Mouse (Mus musculus) activated CD4-positive, CD25-positive, alpha-beta regulatory T cell, adult 4 months (primary cell): ENCODE data around the gene Cops7a. TPM values are rescaled to one million over a fixed set of nuclear protein-coding genes. Genes with fewer than 3 reads are reported as not detected.

ENCODE experiments used
- ATAC-seq: one replicate; pipeline ENCODE4 v1.8.0; 2017
- polyA plus RNA-seq, 2 experiments: library from polyadenylated mRNA; unstranded; fragments of 100-300 nt; shearing (Covaris generic); gene quantifications; one replicate each; pipeline ENCODE4 v1.2.1; 2017

Cops7a gene
- polyA plus RNA-seq = 10 to 100 TPM; 45.9 to 51.2 TPM

DNA sequence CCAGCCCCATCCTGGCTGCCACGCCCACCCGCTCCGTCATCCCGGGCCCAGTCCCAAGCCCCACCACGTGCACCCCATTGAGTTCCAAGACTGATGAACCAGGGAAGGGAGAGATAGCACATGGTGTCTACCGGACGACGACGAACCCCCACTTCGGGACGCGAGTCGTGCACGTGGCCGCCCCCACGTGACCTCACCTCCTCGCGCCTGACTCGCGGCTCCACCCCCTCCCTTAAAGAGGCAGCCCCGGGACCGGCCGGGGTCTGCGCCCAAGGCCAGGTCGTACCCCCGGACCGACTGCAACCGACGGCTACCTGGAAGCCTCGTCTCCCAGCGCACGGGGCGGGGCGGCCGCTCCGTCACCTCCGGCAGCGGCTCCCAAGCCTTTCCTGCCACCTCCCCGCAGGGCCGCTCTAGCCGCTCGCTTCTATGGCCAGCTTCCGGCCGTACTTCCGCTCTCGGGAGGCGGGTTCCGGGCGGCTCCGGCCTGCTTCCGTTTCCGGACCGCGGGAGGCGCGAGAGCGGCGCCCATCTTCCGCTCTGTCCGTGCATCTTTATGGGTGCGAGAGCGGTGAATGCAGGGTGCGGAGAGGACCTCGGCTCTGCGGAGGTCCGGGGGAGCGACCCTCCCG, at the start of gene Cops7a:
Gene Cops7a, minus strand, starts transcription at position 451 of the 632 bp plus-strand sequence.
- ATAC-seq = peak; percentile 88

DNA sequence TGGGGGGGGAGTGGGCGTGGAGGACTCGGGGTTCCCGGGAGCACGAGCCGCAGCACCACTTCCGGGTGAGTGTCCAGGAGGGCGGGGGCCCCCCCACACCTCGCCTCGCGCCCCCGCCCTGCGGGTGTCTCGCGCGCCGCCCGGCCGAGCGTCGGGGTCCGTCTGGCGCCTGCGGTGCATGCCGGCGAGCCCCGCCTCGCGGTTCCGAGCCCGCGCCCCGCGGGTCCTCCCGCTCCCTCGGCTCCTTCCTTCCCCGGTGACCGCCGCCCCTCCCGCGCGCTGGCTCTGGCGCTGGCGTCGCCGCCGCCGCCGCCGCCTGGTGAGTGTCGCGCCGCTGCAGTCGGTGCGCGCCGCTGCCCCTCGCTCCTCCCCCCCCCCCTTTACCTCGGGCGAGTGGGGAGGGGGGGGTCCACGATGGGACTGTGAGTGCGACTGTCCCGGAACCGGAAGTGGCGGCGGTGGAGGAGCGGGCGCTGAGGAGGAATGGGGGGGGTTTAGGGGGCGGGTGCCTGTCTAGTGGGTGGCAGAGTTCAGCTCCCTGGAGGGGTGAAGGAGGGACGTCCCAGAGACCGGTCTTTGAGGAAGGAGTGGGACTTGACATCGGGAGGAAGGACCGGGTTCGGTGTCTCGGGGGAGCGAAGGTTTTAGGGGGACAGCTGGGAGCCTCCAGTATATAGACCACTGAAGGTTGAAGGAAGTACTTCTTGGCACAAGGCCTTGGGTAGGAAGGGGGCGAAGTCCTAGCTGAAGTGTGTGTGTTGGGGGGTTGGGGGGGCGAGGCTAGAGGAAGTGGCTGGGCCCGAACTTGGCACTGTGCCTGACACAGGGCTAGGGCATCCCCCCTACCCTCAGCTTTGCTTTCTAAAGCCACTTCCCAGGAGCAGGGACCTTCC, 44.1 kb upstream of the Cops7a start:
- peak; percentile 50 for ATAC-seq

DNA sequence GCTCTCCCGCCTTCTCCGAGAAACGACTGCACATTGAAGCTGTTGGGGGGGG, 43.6 kb upstream of the Cops7a start, which contains the start of gene Zfp384:
Gene Zfp384, plus strand, starts transcription at position 17 of the 52 bp plus-strand sequence.
- ATAC-seq = no peak

DNA sequence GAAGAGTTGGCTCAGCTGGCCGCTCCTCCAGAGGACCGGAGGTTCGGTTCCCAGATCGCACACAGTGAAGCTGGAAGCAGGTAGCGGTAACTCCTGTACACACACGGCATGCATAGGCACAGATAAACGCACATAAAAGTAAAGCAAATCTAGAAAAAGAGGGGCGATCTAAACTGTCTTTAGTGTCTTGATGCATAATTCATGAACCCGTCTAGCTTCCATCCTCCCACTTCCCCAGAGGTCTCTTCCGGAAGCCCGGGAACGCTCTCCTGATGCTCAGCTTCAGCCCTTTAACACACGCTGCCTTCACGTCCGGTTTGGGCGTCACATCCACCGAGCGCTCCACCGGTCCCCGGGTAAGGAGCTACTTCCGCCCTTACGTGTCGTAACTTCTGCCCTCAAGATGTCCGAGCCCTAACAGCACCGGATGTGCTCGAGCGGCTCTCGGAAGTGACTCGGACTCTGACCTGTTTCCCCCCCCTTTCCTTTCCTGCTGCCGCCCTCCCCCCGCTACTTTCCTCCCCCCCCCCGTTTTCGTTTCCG, 43.3 kb upstream of the Cops7a start:
- ATAC-seq = peak; percentile 96

DNA sequence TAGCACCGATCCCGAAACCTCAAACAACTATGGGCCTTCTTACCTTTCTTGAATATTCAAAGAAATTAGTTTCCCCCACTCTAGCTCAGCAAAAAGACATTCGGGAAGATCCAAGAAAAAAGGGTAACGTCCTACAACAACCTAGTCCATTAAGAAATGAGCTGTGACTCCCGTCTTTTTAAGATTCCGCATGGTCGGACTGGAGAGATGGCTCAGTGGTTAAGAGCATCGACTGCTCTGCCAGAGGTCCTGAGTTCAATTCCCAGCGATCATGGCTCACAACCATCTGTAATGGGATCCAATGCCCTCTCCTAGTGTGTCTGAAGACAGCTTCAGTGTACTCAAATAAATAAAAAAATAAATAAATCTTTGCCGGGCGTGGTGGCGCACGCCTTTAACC, 42.7 kb upstream of the Cops7a start:
- no peak for ATAC-seq

DNA sequence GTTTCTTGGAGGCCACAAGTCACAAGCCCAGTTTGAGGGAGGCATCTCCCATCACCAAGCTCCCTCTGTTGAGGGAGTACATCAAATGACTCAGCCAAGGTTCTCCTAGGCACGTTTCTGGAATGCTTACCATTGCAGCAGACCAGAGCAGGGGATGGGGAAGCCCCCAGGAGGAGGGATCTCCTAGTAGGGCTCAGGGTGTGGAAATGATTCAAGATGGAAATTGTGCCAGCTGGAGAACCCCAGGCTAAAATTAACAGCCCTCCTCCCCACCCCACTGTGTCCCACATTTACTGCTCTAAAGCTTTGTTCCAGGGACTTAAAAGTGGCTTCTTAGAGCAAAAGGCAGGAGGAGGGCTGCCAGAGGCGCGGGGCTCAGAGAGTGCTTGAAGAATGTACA, 39.7 kb upstream of the Cops7a start:
- ATAC-seq = no peak

DNA sequence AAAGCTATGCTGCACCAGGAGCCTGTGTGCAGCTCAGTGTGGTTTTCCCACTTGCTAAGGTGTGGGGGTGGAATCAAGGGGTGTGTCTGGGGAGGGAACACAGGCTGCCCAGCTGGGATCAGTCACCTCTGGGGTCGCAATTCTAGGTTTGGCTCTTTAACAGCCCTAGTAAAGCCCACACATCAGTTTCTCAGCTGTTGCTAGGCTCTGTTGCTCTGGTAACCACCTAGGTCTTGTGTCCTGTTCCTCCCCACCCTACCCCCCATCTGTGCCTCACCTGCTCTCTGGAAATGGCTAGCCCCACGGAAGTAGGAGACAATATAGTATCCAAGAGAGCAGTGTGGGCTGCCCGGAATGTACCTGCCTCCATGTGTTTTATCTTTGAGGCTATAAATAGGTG, 38.4 kb upstream of the Cops7a start:
- ATAC-seq = no peak

DNA sequence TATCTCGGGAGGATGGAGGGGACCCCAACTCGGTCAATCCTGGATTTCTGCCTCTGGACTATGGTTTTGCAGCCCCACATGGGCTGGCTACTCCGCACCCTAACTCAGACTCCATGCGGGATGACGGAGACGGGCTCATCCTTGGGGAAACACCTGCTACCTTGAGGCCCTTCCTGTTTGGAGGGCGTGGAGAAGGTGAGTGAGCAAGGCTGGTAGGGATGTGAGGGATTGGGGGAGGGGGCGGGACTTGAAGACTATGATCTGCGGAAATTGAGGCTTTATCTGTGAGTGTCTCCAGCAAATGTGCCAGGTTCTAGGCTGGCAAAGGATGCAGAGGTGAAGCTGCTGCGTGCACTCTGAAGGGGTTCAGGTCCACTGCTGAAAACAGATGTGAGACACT, 34.2 kb upstream of the Cops7a start:
- ATAC-seq = no peak

DNA sequence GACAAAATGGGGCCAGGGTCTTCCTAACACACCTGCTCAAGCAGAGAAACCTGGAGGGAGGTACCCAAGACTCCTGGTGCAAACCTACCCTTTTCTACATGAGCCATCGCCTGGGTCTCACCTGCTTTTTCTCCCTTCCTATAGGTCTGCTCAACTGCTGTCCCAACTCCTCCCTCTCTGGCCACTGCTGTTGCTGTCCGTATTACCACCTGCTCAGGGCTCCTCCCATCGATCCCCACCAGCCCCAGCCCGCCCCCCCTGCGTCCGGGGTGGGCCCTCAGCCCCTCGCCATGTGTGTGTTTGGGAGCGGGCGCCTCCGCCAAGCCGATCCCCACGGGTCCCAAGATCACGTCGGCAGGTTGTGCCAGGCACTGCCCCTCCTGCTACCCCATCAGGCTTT, 33.8 kb upstream of the Cops7a start:
- no peak for ATAC-seq

DNA sequence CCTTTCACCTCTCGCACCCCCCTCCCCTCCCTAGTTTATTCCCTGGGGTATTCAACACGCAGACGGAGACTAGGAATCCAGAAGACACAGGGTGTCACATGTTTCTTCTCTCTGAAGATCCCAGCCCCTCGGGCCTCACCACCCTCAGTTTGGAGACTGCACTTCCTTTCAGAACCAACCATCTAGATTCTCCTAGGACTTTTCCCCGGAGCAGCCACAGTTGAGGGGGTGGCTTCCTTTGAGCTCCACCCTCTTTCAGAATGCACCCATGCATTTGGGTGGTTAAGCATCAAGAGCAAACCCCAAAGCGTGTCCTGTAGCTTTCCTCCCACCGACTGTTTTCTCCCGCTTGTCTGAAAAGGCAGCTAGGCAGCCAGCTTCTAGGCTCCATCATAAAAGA, 32.7 kb upstream of the Cops7a start:
- ATAC-seq = no peak

DNA sequence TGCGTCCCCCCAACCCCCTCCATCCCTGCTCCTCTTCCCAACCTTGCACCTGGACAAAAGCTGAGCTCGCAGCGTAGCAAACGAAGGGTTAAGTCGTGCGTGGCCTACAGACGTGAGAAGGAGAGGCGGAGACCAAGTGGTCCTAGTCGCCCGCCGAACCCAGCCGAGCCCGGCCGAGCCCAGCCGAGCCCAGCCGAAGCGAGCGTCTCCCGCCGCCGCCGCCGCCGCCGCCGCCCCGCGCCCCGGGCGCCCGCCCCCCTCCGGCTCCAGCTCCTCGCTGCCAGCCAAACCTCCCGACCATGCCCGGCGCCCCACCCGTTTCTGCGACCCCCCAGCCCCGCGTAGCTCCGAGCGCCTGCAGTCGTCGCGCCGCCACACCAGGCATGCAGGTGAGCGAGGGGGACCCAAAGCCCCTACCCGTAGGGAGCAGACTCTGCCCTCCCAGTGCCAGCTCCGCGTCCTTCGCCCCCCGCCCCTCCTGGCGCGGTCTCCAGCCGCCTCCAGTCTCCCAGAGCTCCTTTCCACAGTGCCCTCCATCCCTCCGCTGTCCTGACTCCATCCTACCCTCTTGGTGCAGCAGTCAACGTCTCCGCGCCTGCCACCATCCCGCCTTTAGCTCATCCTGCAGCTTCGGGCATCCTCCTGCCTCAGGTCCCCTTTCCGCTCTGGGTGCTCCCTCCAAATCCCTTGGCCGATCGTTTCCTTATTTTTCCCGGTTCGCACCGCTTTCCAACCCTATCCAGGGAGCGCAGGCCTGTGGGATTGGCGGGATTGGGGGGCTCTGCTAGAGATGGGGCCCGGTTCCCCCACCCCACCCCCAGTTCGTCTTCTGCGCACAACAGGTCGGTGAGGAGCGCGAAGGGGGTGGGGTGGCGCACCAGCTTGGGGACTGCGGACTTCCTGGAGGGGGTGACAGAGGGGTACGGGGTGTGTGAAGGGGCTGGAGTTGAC, 31.5 kb upstream of the Cops7a start, which contains the start of gene Pianp:
Gene Pianp, plus strand, starts transcription at position 144 of the 951 bp plus-strand sequence.
- peak; percentile 71 for ATAC-seq

DNA sequence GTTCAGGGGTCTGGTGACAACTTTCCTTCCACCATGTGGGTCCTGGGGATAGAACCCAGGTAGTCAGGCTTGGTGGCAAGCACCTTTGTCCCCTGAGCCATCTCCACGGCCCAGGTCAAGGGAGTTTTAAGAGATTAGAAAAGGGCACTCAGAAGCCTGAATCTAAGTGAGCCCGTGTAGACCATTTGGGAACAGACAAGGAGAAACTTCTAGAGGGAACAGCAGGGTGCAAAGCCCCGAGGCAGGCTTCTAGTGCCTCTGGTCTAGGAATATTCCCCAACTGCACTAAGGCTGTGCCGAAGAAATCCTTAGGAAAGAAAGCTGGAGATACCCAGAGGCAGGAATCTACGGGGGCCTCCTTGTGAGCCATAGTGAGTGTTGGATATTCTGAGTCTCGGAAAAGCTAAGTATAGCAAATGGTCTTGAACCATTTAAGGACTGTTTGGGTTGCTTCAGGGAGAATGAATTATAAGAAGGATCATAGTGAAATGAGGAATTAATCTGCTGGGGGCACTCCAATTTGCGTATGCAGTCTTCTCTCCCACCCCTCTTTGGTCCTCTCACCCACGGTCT, 30.6 kb upstream of the Cops7a start:
- no peak for ATAC-seq

DNA sequence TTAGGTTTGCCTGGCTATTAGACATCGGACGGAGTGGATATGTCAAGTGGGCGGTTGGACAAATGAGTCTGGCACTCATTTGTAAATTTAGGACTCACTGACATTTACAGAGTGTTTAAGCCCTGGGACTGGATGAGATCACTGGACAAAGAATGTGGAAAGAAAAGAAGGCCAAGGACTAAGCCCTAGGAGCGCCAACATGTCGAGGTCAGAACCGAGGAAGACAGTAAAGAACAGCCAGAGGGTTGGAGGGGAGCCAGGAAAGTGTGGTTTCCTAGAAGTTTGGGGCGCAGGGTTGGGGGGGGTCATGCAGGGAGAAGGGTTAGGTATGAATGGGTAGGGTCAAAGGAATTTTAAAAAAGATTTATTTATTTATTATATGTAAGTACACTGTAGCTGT, 29.9 kb upstream of the Cops7a start:
- ATAC-seq = no peak

DNA sequence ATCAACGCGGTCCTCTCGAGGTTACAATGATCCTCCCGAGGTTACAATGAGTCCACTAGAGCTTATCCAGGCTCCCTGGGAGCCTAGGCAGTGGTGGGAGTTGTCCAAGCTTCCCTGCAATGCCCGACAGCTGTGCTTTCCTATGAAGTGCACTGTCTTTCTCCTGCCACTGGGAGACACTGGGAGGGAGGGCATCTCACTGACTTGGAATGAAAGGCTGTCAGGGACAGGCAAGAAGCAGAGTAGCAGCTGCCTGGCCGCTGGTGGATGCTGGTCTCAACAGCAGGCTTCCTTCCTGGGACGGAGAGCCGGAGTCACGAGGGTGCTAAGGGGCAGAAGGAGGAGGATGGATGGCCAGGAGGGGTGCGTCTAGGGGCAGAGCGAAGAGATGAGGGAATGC, 28.5 kb upstream of the Cops7a start:
- no peak for ATAC-seq

DNA sequence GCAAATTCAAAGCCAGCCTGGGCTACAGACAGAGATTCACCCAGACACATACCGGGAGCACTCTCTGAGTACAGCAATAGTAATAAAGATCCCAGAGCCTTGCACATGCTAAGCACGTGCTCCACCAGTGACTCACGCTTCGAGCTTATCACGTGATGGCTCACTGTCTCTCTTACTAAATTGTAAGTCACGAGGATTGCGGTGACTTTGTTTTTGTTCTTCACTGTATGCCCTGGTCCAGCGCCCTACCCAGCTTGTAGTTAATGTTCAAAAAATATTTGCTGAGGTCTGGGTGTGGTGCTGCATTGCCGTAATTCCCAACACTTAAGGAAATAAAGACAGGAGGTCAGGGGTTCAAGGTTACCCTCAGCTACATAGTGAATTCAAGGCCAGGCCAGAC, 28.0 kb upstream of the Cops7a start:
- ATAC-seq = no peak

DNA sequence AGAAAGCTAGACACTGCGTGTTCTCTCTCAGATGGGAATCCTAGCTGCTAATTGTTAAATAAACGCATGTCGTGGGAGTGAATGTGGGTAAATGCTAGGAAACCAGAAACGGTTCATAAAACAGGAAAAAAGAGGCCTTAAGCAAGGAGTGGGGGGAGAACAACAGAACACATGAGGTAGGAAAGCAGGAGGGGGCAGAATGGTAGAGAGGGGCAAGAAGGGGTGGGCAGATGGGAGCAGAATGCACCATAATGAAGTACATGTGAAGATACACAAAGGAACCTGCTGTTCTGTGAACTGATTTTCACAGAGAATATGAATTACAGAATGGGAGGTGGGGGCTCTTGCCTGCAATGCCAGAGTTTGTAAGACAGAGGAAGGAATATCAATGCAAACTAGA, 26.9 kb upstream of the Cops7a start:
- ATAC-seq = no peak

DNA sequence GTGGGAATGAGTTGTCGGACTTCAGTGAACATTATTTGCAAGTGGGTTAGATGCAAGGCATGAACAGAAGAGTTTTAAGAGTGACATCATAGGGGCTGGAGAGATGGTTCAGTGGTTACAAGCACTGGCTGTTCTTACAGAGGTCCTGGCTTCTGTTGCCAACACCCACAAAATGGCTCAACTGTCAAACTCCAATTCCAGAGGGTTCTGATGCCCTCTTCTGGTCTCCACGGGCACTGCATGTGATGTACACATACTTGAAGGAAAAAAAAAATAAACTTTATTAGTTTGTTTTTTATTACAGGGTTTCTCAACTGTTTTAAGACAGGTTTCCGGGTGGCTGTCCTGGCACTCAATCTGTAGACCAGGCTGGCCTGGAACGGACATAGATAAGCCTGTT, 2.4 kb upstream of the Cops7a start:
- ATAC-seq = no peak

DNA sequence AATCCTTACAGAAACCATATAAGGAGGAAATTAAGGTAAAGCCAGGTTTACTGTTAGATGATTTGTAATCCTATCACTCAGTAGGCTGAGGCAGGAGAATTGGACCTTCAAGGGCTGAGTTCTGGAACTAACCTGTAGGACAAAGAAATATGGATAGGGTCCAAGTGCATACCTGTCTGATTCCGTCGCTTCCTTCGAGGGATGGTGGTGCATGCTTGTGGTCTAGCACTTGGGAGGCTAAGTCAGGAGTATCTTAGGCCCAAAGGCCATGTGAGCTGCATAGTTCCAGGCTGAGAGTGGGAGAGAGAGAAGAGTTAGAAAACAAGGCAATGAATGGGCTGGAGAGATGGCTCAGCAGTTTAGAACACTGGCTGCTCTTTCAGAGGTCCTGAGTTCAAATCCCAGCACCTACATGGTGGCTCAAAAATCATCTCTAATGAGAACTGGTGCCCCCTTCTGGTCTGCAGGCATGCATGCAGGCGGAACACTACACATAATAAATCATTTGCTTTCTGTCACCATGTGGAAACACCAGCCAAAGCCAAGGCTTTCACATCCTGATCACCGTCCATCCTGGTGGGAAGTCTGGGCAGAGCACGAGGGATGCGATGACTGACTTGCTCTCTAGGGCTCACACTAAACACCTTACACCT, 1.3 kb upstream of the Cops7a start:
- no peak for ATAC-seq

DNA sequence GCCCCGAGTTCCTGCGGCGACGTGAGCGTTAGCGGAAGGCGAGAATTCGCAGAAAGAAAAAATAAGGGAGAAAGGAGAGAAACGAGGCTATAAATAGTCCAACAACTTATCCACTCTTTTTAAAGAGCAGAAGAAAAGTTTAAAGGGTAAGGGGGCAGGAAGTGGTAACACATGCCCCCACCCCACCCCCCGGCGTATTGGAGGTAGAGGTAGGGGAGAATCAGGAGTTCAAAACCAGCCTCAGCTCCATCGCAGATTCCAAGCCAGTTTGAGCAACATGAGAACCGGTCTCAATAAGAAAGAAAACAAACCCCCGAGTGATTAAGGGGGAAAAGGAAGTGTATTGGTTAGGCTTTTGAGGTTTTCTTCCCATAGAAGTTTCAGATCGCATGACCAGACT, 409 bp upstream of the Cops7a start:
- ATAC-seq = peak; percentile 24

DNA sequence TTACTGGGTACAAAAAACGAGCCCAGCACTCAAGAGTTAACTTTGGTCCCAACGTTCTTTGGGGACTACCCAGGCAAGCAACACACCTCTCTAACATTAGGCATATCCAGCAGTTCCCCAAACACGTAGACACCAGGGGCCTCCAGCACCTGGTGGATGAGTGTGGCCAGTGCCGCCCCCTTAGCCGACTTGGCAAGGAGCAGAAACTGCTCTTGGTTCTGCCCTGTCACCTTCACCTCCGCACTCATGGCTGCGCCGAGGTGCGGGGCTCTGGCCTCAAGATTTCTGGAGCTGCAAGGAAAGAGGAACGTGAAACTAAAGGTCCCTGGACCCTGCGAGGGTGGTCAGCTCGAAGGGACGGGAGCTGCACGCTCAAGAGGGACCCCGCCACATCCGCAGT, 700 bp downstream of the Cops7a start:
- no peak for ATAC-seq

DNA sequence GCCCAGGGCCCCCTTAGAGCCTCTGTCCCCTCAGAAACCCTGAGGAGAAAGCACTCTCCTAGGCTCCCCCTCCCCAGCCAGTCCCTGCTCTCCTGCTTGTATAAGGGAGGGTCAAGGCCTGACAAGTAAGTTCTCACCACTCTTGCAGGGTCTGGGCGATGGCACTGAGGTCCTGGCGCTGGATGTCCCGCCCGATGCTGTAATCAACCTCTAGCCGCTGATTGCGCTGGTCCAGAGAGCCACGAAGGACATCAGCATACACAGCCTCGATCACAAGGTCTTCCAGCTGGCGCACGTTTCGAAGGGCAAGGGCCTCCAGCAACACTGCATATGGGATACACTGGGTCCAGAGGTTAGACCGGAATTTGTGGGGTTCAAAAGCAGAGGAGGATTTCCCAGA, 4.3 kb downstream of the Cops7a start:
- ATAC-seq = no peak

DNA sequence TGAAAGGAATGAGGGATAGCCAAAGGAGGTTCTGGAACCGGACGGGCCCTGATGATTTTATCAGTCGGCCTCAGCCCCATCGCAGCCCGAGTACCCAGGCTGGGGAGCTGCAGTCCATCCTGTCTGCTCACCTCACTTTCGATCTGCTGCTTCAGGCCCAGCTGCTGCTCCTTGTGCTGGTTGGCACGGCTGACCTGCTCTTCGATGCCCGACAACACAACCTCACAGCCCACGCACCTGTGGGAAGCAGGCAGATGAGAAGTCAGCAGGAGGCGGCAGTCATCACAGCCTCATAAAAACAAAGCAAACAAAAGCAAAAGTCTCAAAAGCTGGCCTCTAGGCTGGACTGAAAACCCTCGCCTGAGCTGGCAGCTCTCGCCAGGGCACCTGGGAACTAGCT, 5.4 kb downstream of the Cops7a start:
- ATAC-seq = no peak
